Mouse (Mus musculus) olfactory bulb, adult 2 months (tissue): ENCODE data around the gene F11r.

Experiments
- CTCF ChIP-seq: fragments of 200-500 bp; IDR thresholded peaks from 2 replicates; pipeline ENCODE4 v1.5.1; 2012; ENCODE audit warnings: low read depth, mild to moderate bottlenecking, low read length, moderate library complexity; ENCODE audit not compliant: insufficient read depth
- POLR2A ChIP-seq: fragments of 200-500 bp; IDR thresholded peaks from 2 replicates; pipeline ENCODE4 v1.6.1; 2012; ENCODE audit warnings: mild to moderate bottlenecking, low read depth, low read length, moderate library complexity; ENCODE audit not compliant: insufficient read depth

GRCm38 (mm10) chr1:171407263-171407662 is 30.1 kb upstream of the F11r start:
- TF ChIP-seq POLR2A = no peak
- no peak for TF ChIP-seq CTCF
